Mouse (Mus musculus) right cerebral cortex, postnatal 4 days (tissue): ENCODE results near the gene Sh3bgrl2.

Source experiments
- DNase-seq: peaks from one replicate; pipeline ENCODE4 v3.0.0-alpha.2; 2022

The Sh3bgrl2 gene

GRCm38 (mm10) chr9:83635997-83636396, 87.9 kb downstream of the Sh3bgrl2 start:
- DNase-seq, result no peak

- DNase-seq, result no peak
Measured at GRCm38 (mm10) chr9:83643139-83643538, 95.0 kb downstream of the Sh3bgrl2 start.

- no peak for DNase-seq
Measured at GRCm38 (mm10) chr9:83643833-83644232, 95.7 kb downstream of the Sh3bgrl2 start.

GRCm38 (mm10) chr9:83646215-83646614, 98.1 kb downstream of the Sh3bgrl2 start:
- DNase-seq, result no peak

- no peak for DNase-seq
Measured at GRCm38 (mm10) chr9:83646691-83647090, 98.6 kb downstream of the Sh3bgrl2 start.

- DNase-seq, result no peak
Measured at GRCm38 (mm10) chr9:83647919-83648705, 100.0 kb downstream of the Sh3bgrl2 start.

- no peak for DNase-seq
Measured at GRCm38 (mm10) chr9:83648733-83649132, 100.6 kb downstream of the Sh3bgrl2 start.

GRCm38 (mm10) chr9:83652015-83652414, 103.9 kb downstream of the Sh3bgrl2 start:
- no peak for DNase-seq

- DNase-seq, result no peak
Measured at GRCm38 (mm10) chr9:83652590-83653172, 104.6 kb downstream of the Sh3bgrl2 start.

- DNase-seq, result no peak
Measured at GRCm38 (mm10) chr9:83654601-83655000, 106.5 kb downstream of the Sh3bgrl2 start.

- DNase-seq, result no peak
Measured at GRCm38 (mm10) chr9:83656960-83657651, 109.0 kb downstream of the Sh3bgrl2 start.

GRCm38 (mm10) chr9:83657652-83658002, 109.5 kb downstream of the Sh3bgrl2 start:
- DNase-seq, result no peak

- DNase-seq, result no peak
Measured at GRCm38 (mm10) chr9:83659081-83659480, 111.0 kb downstream of the Sh3bgrl2 start.

- DNase-seq, result no peak
Measured at GRCm38 (mm10) chr9:83661811-83662210, 113.7 kb downstream of the Sh3bgrl2 start.

GRCm38 (mm10) chr9:83663981-83664897, 116.1 kb downstream of the Sh3bgrl2 start:
- DNase-seq, result peak; percentile 48

- no peak for DNase-seq
Measured at GRCm38 (mm10) chr9:83664951-83665350, 116.8 kb downstream of the Sh3bgrl2 start.

- no peak for DNase-seq
Measured at GRCm38 (mm10) chr9:83667031-83667430, 118.9 kb downstream of the Sh3bgrl2 start.

- DNase-seq, result no peak
Measured at GRCm38 (mm10) chr9:83679626-83680025, 131.5 kb downstream of the Sh3bgrl2 start.

- no peak for DNase-seq
Measured at GRCm38 (mm10) chr9:83681661-83682655, 133.8 kb downstream of the Sh3bgrl2 start.

- DNase-seq, result peak; percentile 19
Measured at GRCm38 (mm10) chr9:83686511-83687100, 138.5 kb downstream of the Sh3bgrl2 start.

GRCm38 (mm10) chr9:83687904-83688303, 139.8 kb downstream of the Sh3bgrl2 start:
- no peak for DNase-seq
